Mouse (Mus musculus): ENCODE measurements at regions not wholly inside any gene's neighbourhood (a gene's known extent, or its start where the extent isn't known, plus 50 kb on each side); places are given as distances from the start of the nearest gene placed in this dataset.

- H3K9me3 ChIP-seq (ENCODE audit: low read depth, low read length), result no peaks in the 10 kb centered on the region
- peak; percentile 41 for DNase-seq
- peaks cover 6% of the 10 kb centered on the region; the same call in 1 of the 2 replicates for H3K4me1 ChIP-seq (ENCODE audit: insufficient read depth)
- 31% methylated on average over 10 of the region's 10 CpGs for WGBS
- H3K4me3 ChIP-seq (ENCODE audit: low read depth, low read length), result no peak overlapping the region
- H3K4me2 ChIP-seq, result peak overlapping the region; percentile 15; the same call in 1 of the 2 replicates
- ATAC-seq (ENCODE audit: insufficient read depth), result no peak; the same call in 1 of the 2 replicates
- no peak overlapping the region for H3K9ac ChIP-seq
- H3K36me3 ChIP-seq (ENCODE audit: insufficient read depth), result no peaks in the 10 kb centered on the region
- H3K27ac ChIP-seq (ENCODE audit: low read depth), result peak overlapping the region; percentile 43; the same call in 1 of the 2 replicates
- H3K27me3 ChIP-seq (ENCODE audit: insufficient read depth, low read length), result no peaks in the 10 kb centered on the region
- TF ChIP-seq CTCF (IDR thresholded peaks at IDR 0.05; ENCODE audit: low read depth), result no peak
Measured at GRCm38 (mm10) chr15:26953818-26954385, 58.5 kb upstream of the Fbxl7 start.

- no peak overlapping the region for H3K4me2 ChIP-seq
- WGBS, result 81% methylated on average over 2 of the region's 2 CpGs
- H3K4me3 ChIP-seq (ENCODE audit: low read depth, low read length), result no peak overlapping the region
- no peaks in the 10 kb centered on the region for H3K27me3 ChIP-seq (ENCODE audit: insufficient read depth, low read length)
- H3K4me1 ChIP-seq (ENCODE audit: insufficient read depth), result peaks cover 3% of the 10 kb centered on the region; the same call in 1 of the 2 replicates
- no peaks in the 10 kb centered on the region for H3K36me3 ChIP-seq (ENCODE audit: insufficient read depth)
- DNase-seq, result no peak
- no peak overlapping the region for H3K9ac ChIP-seq
- no peaks in the 10 kb centered on the region for H3K9me3 ChIP-seq (ENCODE audit: low read depth, low read length)
- no peak for ATAC-seq (ENCODE audit: insufficient read depth)
- no peak overlapping the region for H3K27ac ChIP-seq (ENCODE audit: low read depth)
- no peak for TF ChIP-seq CTCF (IDR thresholded peaks at IDR 0.05; ENCODE audit: low read depth)
Measured at GRCm38 (mm10) chr15:26958980-26959379, 63.6 kb upstream of the Fbxl7 start.

- H3K4me3 ChIP-seq (ENCODE audit: low read depth, low read length), result no peak overlapping the region
- DNase-seq (no peak), ATAC-seq (ENCODE audit: insufficient read depth) (no peak)
- no peak overlapping the region for H3K4me2 ChIP-seq
- no peak overlapping the region for H3K27ac ChIP-seq (ENCODE audit: low read depth)
- WGBS, result 61% methylated on average over 5 of the region's 5 CpGs
- H3K27me3 ChIP-seq (ENCODE audit: insufficient read depth, low read length), result no peaks in the 10 kb centered on the region
- TF ChIP-seq CTCF (IDR thresholded peaks at IDR 0.05; ENCODE audit: low read depth), result no peak
- H3K9me3 ChIP-seq (ENCODE audit: low read depth, low read length), result no peaks in the 10 kb centered on the region
- no peaks in the 10 kb centered on the region for H3K4me1 ChIP-seq (ENCODE audit: insufficient read depth)
- H3K36me3 ChIP-seq (ENCODE audit: insufficient read depth), result no peaks in the 10 kb centered on the region
- no peak overlapping the region for H3K9ac ChIP-seq
Measured at GRCm38 (mm10) chr15:26968392-26969025, 73.1 kb upstream of the Fbxl7 start.

- 100% methylated on average over 1 of the region's 1 CpGs for WGBS
- Histone ChIP-seq H3K9ac (no peak overlapping the region), H3K36me3 (ENCODE audit: insufficient read depth) (no peaks in the 10 kb centered on the region), H3K4me2 (no peak overlapping the region), H3K4me1 (ENCODE audit: insufficient read depth) (no peaks in the 10 kb centered on the region), H3K9me3 (ENCODE audit: low read depth, low read length) (no peaks in the 10 kb centered on the region), H3K4me3 (ENCODE audit: low read depth, low read length) (no peak overlapping the region), H3K27ac (ENCODE audit: low read depth) (no peak overlapping the region), H3K27me3 (ENCODE audit: insufficient read depth, low read length) (no peaks in the 10 kb centered on the region)
- ATAC-seq (ENCODE audit: insufficient read depth) (no peak), DNase-seq (no peak)
- no peak for TF ChIP-seq CTCF (IDR thresholded peaks at IDR 0.05; ENCODE audit: low read depth)
Measured at GRCm38 (mm10) chr15:26970770-26971169, 75.4 kb upstream of the Fbxl7 start.

GRCm38 (mm10) chr15:26993054-26993453 is 97.7 kb upstream of the Fbxl7 start:
- Histone ChIP-seq H3K36me3 (ENCODE audit: insufficient read depth) (no peaks in the 10 kb centered on the region), H3K27ac (ENCODE audit: low read depth) (no peak overlapping the region), H3K4me1 (ENCODE audit: insufficient read depth) (no peaks in the 10 kb centered on the region), H3K4me2 (no peak overlapping the region), H3K4me3 (ENCODE audit: low read depth, low read length) (no peak overlapping the region), H3K9me3 (ENCODE audit: low read depth, low read length) (no peaks in the 10 kb centered on the region), H3K9ac (no peak overlapping the region), H3K27me3 (ENCODE audit: insufficient read depth, low read length) (no peaks in the 10 kb centered on the region)
- ATAC-seq (ENCODE audit: insufficient read depth) (no peak), DNase-seq (no peak)
- TF ChIP-seq CTCF (IDR thresholded peaks at IDR 0.05; ENCODE audit: low read depth), result no peak
- WGBS, result 60% methylated on average over 1 of the region's 1 CpGs

GRCm38 (mm10) chr15:27009069-27009468 is 113.7 kb upstream of the Fbxl7 start:
- DNase-seq, result no peak
- 32% methylated on average over 4 of the region's 4 CpGs for WGBS
- Histone ChIP-seq H3K9me3 (ENCODE audit: low read depth, low read length) (no peaks in the 10 kb centered on the region), H3K27me3 (ENCODE audit: insufficient read depth, low read length) (no peaks in the 10 kb centered on the region), H3K9ac (no peak overlapping the region), H3K4me1 (ENCODE audit: insufficient read depth) (no peaks in the 10 kb centered on the region), H3K27ac (ENCODE audit: low read depth) (no peak overlapping the region), H3K36me3 (ENCODE audit: insufficient read depth) (no peaks in the 10 kb centered on the region), H3K4me2 (no peak overlapping the region), H3K4me3 (ENCODE audit: low read depth, low read length) (no peak overlapping the region)
- TF ChIP-seq CTCF (IDR thresholded peaks at IDR 0.05; ENCODE audit: low read depth), result no peak
- no peak for ATAC-seq (ENCODE audit: insufficient read depth)

GRCm38 (mm10) chr15:27013906-27014658 is 118.7 kb upstream of the Fbxl7 start:
- Histone ChIP-seq H3K36me3 (ENCODE audit: insufficient read depth) (no peaks in the 10 kb centered on the region), H3K9ac (no peak overlapping the region), H3K4me1 (ENCODE audit: insufficient read depth) (no peaks in the 10 kb centered on the region), H3K9me3 (ENCODE audit: low read depth, low read length) (no peaks in the 10 kb centered on the region), H3K4me2 (no peak overlapping the region), H3K27ac (ENCODE audit: low read depth) (no peak overlapping the region), H3K27me3 (ENCODE audit: insufficient read depth, low read length) (no peaks in the 10 kb centered on the region), H3K4me3 (ENCODE audit: low read depth, low read length) (no peak overlapping the region)
- DNase-seq, result no peak
- WGBS, result 54% methylated on average over 4 of the region's 4 CpGs
- TF ChIP-seq CTCF (IDR thresholded peaks at IDR 0.05; ENCODE audit: low read depth), result no peak
- no peak for ATAC-seq (ENCODE audit: insufficient read depth)

All from lung, embryonic 14.5 days (tissue).